Mouse (Mus musculus): ENCODE measurements around the gene Usp36. TPM values are rescaled to one million over a fixed set of nuclear protein-coding genes. Genes with fewer than 3 reads are reported as not detected.

Gene Usp36
- total RNA-seq (2023) = 90.1 TPM

DNA sequence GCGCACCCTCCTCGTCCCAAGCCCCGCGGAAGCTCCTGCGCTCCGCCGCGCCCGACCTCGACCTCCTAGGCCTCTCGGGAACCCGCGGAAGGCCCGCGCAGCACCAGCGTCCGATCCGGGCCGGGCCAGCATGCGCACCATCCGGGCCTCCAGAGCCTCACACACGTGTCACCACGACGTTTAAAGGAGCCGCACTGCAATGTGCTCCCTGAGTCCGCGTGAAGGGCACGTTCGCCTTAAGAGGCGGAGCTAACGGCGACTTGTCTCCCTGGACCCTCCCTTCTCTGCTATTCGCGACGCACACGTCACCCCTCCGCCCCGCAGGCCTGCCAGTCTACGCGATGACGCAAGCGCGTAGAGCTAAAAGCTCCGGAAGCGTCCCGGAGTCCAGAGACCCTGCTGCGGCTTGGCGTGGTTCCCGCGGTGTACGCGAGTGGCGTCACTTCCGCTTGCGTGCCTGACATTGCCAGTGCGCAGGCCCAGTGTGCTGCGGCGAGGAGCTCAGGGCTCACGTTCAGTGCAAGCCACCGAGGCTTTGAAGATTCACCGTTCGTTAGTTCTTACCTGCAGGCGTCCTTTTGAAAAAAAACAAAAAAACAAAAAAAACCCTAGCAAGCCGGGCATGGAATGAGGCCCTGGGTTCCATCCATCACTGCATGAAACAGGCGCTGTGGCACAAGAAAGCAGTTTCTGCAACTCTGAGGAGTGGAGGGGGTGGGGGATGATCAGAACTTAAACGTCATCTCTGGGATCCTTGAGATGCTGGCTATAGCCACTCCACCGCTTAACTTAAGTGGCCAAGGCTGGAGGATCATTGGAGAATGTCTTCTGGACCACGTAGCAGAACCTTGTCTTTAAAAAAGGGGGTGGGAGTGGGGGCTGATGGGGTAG lies at the start of gene Usp36:
Usp36 (minus strand) TSS at position 246 of the 891 bp plus-strand sequence.

DNA sequence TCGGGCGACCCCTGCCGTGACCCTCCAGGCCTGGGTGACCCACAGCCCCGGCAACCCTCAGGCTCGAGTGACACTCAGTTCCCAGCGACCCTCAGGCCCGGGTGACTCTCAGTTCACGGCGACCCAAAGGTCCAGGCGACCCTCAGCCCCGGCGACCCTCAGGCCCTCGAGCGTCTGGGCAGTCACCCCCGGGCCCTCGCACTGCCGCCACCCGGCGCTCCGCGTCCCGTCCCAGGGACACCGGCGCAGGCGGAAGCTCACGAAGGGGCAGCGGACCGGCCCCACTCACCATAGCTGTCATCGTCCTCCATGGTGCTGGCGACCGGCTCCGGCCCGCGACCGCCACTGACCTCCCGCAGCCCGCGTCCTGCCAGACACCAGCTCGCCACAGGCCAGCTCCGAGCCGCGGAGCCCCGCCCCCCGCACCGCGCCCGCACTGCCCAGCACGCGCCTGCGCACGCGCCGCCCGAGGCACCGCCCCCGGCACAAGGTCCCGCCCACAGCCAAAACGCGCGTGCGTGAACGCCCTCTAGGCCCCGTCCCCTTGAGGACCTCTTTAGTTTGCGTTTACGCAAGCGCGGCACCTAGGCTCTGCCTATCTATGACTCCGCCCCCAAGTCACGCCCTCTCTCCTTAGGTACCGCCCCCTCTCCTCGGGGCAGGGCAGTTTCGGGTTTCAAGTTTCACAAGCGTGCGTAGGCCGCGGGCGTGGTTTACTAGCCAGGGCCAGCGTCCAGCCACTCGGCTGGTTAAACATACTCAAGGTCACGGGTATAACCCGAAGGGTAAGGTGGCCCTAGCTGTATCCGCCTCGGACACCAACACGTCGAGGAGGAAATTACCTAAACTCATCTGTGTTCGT lies 41.7 kb downstream of the Usp36 start, which contains the start of gene Cyth1:
Cyth1 (minus strand) TSS at position 443 of the 862 bp plus-strand sequence.

Other genes starting within 250 kb of the Usp36 start
- 5.5 TPM for gene Dnah17, start 159.6 kb downstream of the Usp36 start, total RNA-seq (2023)
- gene Cyth1, start 41.7 kb downstream of the Usp36 start, total RNA-seq (2023) = 216 TPM
- gene Cep295nl, start 52.3 kb upstream of the Usp36 start, total RNA-seq (2023) = 5.8 TPM
- gene Timp2, start 65.5 kb upstream of the Usp36 start, total RNA-seq (2023) = 53.2 TPM
- gene Lgals3bp, start 111.8 kb upstream of the Usp36 start, total RNA-seq (2023) = 45.9 TPM
- gene Cant1, start 128.8 kb upstream of the Usp36 start, total RNA-seq (2023) = 45.0 TPM
- gene C1qtnf1, start 138.0 kb upstream of the Usp36 start, total RNA-seq (2023) = not detected
- 10.1 TPM for gene Engase, start 186.6 kb upstream of the Usp36 start, total RNA-seq (2023)

Data from CD4-positive naive resting alpha-beta T cell, adult 76 days (primary cell).